Mouse (Mus musculus) stomach, embryonic 15.5 days (tissue): ENCODE measurements at regions not wholly inside any gene's neighbourhood (a gene's known extent, or its start where the extent isn't known, plus 50 kb on each side); places are given as distances from the start of the nearest gene placed in this dataset.

Experiments used
- ATAC-seq: fragments of 200-750 bp; cut with Nextera tagmentation; 2 replicates; pipeline ENCODE4 v1.8.0; 2017; ENCODE audit warnings: low read depth, moderate number of reproducible peaks, moderate TSS enrichment; ENCODE audit not compliant: insufficient read depth, low FRiP score
- H3K27ac ChIP-seq: fragments of 300-500 bp; sonication (generic); 2 replicates; pipeline ENCODE4 v1.5.1; 2015; ENCODE audit warnings: mild to moderate bottlenecking, inconsistent platforms
- H3K27me3 ChIP-seq: fragments of 300-500 bp; sonication (generic); replicated peaks from 2 replicates; pipeline ENCODE4 v1.6.1; 2015; ENCODE audit warnings: inconsistent platforms
- H3K36me3 ChIP-seq: fragments of 300-500 bp; sonication (generic); 2 replicates; pipeline ENCODE4 v1.6.1; 2015; ENCODE audit warnings: inconsistent platforms
- H3K4me1 ChIP-seq: fragments of 300-500 bp; sonication (generic); 2 replicates; pipeline ENCODE4 v1.6.1; 2015; ENCODE audit warnings: inconsistent platforms
- H3K4me2 ChIP-seq: fragments of 300-500 bp; sonication (generic); 2 replicates; pipeline ENCODE4 v1.6.1; 2015; ENCODE audit warnings: mild to moderate bottlenecking, inconsistent platforms
- H3K4me3 ChIP-seq: fragments of 300-500 bp; sonication (generic); replicated peaks from 2 replicates; pipeline ENCODE4 v1.5.1; 2015; ENCODE audit warnings: inconsistent platforms
- H3K9ac ChIP-seq: fragments of 300-500 bp; sonication (generic); 2 replicates; pipeline ENCODE4 v1.6.1; 2015; ENCODE audit warnings: inconsistent platforms
- H3K9me3 ChIP-seq: fragments of 300-500 bp; sonication (generic); 2 replicates; pipeline ENCODE4 v1.6.1; 2016; ENCODE audit warnings: inconsistent platforms
- WGBS: fragments of 180-500 bp; shearing (Covaris S2); methylation state at CpG from one replicate; pipeline ENCODE4 v1.1.7; 2015; 5-methylcytosine and 5-hydroxymethylcytosine counted together

- no peak overlapping the region for H3K4me2 ChIP-seq
- H3K27me3 ChIP-seq: no peaks in the 10 kb centered on the region
- H3K9ac ChIP-seq: no peak overlapping the region
- no peaks in the 10 kb centered on the region for H3K9me3 ChIP-seq
- H3K4me3 ChIP-seq: no peak overlapping the region
- ATAC-seq: no peak
- H3K4me1 ChIP-seq: no peaks in the 10 kb centered on the region
- no peaks in the 10 kb centered on the region for H3K36me3 ChIP-seq
- no peak overlapping the region for H3K27ac ChIP-seq
- WGBS: 75% methylated on average over 1 of the region's 1 CpGs
Observed at GRCm38 (mm10) chr8:82702044-82702443, 71.9 kb downstream of the Zfp330 start.

DNA sequence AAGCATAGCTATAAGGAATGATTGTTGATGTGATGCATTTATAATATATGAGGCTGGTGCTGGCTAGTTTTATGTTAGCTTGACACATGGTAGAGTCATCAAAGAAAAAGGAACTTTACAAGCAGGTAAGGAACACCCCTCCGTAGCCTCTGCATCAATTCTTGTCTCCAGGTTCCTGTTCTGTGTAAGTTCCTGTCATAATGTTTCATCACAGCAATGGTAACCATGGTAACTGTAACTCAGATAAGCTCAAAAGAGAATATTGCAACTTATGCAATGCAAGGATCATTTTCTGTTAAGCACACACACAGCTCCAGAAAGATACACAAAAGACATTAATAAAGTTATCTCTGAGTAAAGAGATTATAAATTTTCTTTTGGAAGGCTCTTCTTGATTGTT, 73.5 kb downstream of the Zfp330 start:
- no peak for ATAC-seq
- no peak overlapping the region for H3K27ac ChIP-seq
- no peaks in the 10 kb centered on the region for H3K4me1 ChIP-seq
- H3K4me2 ChIP-seq: no peak overlapping the region
- H3K27me3 ChIP-seq: no peaks in the 10 kb centered on the region
- no peaks in the 10 kb centered on the region for H3K36me3 ChIP-seq
- no peak overlapping the region for H3K4me3 ChIP-seq
- H3K9me3 ChIP-seq: no peaks in the 10 kb centered on the region
- no peak overlapping the region for H3K9ac ChIP-seq
- 53% methylated on average over 1 of the region's 1 CpGs for WGBS

GRCm38 (mm10) chr8:82699221-82699620, 74.7 kb downstream of the Zfp330 start:
- H3K36me3 ChIP-seq: no peaks in the 10 kb centered on the region
- no peak overlapping the region for H3K9ac ChIP-seq
- H3K4me3 ChIP-seq: no peak overlapping the region
- no peaks in the 10 kb centered on the region for H3K27me3 ChIP-seq
- no peak overlapping the region for H3K27ac ChIP-seq
- H3K9me3 ChIP-seq: no peaks in the 10 kb centered on the region
- H3K4me1 ChIP-seq: no peaks in the 10 kb centered on the region
- no peak for ATAC-seq
- 62% methylated on average over 2 of the region's 2 CpGs for WGBS
- no peak overlapping the region for H3K4me2 ChIP-seq

DNA sequence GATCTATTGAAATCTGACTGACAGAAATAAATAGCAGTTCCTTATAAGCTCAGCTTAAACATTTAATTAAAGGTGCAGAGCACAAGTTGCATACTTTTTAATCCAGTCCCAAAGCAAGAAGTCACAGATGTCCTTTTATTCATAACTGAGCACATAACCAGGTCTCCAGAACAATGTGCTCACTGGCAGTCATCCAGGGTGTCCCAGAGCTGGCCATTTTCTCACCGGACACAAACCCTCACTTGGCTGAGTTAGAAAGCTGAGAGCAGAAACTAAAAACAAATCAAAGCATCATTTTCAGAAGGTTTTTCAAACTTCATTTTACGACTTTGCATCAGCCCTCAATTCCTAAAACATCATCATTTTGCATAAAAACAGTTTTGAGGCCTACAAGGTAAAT, 75.9 kb downstream of the Zfp330 start:
- WGBS: 39% methylated on average over 2 of the region's 2 CpGs
- Histone ChIP-seq H3K4me3 (no peak overlapping the region), H3K9me3 (no peaks in the 10 kb centered on the region), H3K9ac (no peak overlapping the region), H3K27me3 (no peaks in the 10 kb centered on the region), H3K4me1 (no peaks in the 10 kb centered on the region), H3K36me3 (no peaks in the 10 kb centered on the region), H3K4me2 (no peak overlapping the region), H3K27ac (no peak overlapping the region)
- ATAC-seq: no peak

DNA sequence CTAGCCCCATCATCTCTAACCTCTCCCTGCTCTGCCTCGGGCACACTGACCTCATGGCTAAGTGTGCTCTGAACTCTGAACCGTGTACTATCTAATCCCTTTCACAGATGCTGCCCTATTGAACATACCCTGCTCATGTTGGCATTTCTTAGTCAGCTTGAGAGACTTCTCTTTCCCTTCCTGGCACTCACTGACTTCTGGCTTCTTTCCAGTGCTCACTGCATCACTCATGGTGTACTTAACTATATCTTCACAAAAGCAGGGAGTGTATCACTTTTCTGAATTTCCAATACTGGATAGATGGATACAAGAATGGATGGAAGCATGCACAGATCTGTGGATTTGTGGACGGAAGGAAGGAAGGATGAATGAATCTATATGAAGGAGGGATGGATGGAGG, 80.9 kb downstream of the Zfp330 start:
- no peaks in the 10 kb centered on the region for H3K4me1 ChIP-seq
- no peaks in the 10 kb centered on the region for H3K9me3 ChIP-seq
- no peak for ATAC-seq
- WGBS: 71% methylated on average over 3 of the region's 3 CpGs
- H3K9ac ChIP-seq: no peak overlapping the region
- H3K4me3 ChIP-seq: no peak overlapping the region
- H3K27ac ChIP-seq: no peak overlapping the region
- no peak overlapping the region for H3K4me2 ChIP-seq
- no peaks in the 10 kb centered on the region for H3K36me3 ChIP-seq
- H3K27me3 ChIP-seq: no peaks in the 10 kb centered on the region

DNA sequence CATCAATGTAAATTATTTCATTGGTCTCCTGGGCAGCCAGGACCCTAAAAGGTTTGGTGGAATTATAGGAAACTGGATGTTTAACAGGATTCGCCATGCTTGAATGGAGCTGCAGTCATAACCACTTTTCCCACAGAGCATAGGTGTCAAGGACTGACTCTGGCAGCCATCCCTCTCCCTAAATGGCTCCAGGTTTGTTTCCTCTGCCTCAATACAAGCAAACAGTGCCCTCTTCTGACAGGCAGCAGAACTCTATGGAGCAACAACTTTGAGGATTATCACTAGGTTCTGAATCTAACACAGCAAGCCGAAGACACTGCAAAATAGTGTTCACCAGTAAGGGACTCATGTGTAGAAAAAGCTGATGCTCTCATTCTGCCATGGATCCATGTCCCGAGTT, 84.6 kb downstream of the Zfp330 start:
- Histone ChIP-seq H3K9me3 (no peaks in the 10 kb centered on the region), H3K36me3 (no peaks in the 10 kb centered on the region), H3K9ac (no peak overlapping the region), H3K4me1 (no peaks in the 10 kb centered on the region), H3K27ac (no peak overlapping the region), H3K4me2 (no peak overlapping the region), H3K27me3 (no peaks in the 10 kb centered on the region), H3K4me3 (no peak overlapping the region)
- 51% methylated on average over 3 of the region's 3 CpGs for WGBS
- no peak for ATAC-seq

GRCm38 (mm10) chr8:82685966-82686365, 88.0 kb downstream of the Zfp330 start:
- WGBS: 68% methylated on average over 3 of the region's 3 CpGs
- H3K36me3 ChIP-seq: no peaks in the 10 kb centered on the region
- peak; percentile 35; the same call in 1 of the 2 replicates for ATAC-seq
- no peak overlapping the region for H3K4me3 ChIP-seq
- H3K27me3 ChIP-seq: no peaks in the 10 kb centered on the region
- H3K4me2 ChIP-seq: no peak overlapping the region
- H3K9ac ChIP-seq: no peak overlapping the region
- no peaks in the 10 kb centered on the region for H3K9me3 ChIP-seq
- H3K4me1 ChIP-seq: no peaks in the 10 kb centered on the region
- H3K27ac ChIP-seq: no peak overlapping the region

DNA sequence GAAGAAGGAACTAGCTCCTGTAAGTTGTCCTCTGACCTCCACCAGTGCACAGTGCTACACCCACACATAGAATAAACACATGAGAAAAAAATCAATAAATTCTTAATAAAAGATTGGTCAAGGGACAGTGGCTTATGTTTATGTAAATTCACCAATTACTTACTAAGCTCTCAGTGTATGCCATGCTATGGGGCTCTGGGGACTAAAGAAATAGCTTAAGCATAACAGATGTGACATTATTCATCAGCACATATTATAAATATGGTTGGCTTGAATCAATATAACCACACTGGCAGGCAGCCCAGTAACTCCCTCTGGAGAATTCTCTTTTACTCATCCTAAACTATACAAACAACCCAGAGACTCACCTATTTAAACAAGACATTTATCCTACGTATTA, 95.2 kb downstream of the Zfp330 start:
- H3K9me3 ChIP-seq: no peaks in the 10 kb centered on the region
- H3K4me3 ChIP-seq: no peak overlapping the region
- no peaks in the 10 kb centered on the region for H3K27me3 ChIP-seq
- no peak overlapping the region for H3K9ac ChIP-seq
- WGBS: 48% methylated on average over 1 of the region's 1 CpGs
- ATAC-seq: no peak
- no peak overlapping the region for H3K27ac ChIP-seq
- H3K4me1 ChIP-seq: no peaks in the 10 kb centered on the region
- no peaks in the 10 kb centered on the region for H3K36me3 ChIP-seq
- no peak overlapping the region for H3K4me2 ChIP-seq

DNA sequence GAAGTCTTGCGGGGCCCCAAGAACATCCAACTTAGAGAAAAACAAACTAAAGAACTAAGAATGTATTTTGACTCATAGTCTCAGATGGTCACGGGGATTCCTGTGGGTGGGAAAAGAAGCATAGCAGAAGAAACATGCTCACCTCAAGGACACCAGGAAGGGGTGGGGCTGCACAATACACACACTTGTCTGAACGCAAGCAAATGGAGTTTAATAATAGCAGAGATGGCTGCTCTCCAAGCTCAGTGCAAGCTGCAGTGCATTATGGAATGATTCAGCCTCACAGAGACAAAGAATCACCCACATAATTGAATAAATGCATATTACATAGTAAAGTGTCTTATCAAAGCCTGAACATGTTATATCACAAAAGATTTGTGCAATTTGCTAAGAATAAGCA, 96.2 kb downstream of the Zfp330 start:
- Histone ChIP-seq H3K36me3 (no peaks in the 10 kb centered on the region), H3K4me3 (no peak overlapping the region), H3K27ac (no peak overlapping the region), H3K9me3 (no peaks in the 10 kb centered on the region), H3K9ac (no peak overlapping the region), H3K4me1 (no peaks in the 10 kb centered on the region), H3K27me3 (no peaks in the 10 kb centered on the region), H3K4me2 (no peak overlapping the region)
- ATAC-seq: no peak
- 65% methylated on average over 3 of the region's 3 CpGs for WGBS

- no peak for ATAC-seq
- no peaks in the 10 kb centered on the region for H3K4me1 ChIP-seq
- H3K36me3 ChIP-seq: no peaks in the 10 kb centered on the region
- no peak overlapping the region for H3K4me2 ChIP-seq
- WGBS: 89% methylated on average over 4 of the region's 4 CpGs
- no peak overlapping the region for H3K27ac ChIP-seq
- no peak overlapping the region for H3K4me3 ChIP-seq
- no peaks in the 10 kb centered on the region for H3K9me3 ChIP-seq
- H3K9ac ChIP-seq: no peak overlapping the region
- no peaks in the 10 kb centered on the region for H3K27me3 ChIP-seq
Observed at GRCm38 (mm10) chr8:82669241-82669640, 104.7 kb downstream of the Zfp330 start.

DNA sequence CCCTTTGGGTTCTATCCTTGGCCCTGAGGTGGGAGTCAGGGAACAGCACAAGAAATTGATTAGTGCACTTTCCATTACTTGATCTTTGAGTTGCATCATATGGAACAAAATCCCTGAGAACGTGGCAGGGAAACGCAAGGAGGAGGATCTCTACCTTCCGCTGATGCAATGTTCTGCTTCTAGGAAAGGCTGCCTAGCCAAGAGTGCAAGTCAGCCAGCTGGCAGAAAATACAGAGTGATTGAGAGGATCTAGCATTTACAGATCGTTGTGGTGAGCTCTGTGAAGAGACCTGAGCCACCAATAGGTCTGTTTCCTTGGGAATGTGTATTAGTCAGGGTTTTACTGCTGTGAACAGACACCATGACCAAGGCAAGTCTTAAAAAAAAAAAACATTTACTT, 108.8 kb downstream of the Zfp330 start:
- H3K4me2 ChIP-seq: no peak overlapping the region
- H3K4me3 ChIP-seq: no peak overlapping the region
- H3K9me3 ChIP-seq: no peaks in the 10 kb centered on the region
- H3K27ac ChIP-seq: no peak overlapping the region
- H3K36me3 ChIP-seq: no peaks in the 10 kb centered on the region
- no peak for ATAC-seq
- 90% methylated on average over 4 of the region's 4 CpGs for WGBS
- H3K9ac ChIP-seq: no peak overlapping the region
- no peaks in the 10 kb centered on the region for H3K4me1 ChIP-seq
- H3K27me3 ChIP-seq: no peaks in the 10 kb centered on the region

DNA sequence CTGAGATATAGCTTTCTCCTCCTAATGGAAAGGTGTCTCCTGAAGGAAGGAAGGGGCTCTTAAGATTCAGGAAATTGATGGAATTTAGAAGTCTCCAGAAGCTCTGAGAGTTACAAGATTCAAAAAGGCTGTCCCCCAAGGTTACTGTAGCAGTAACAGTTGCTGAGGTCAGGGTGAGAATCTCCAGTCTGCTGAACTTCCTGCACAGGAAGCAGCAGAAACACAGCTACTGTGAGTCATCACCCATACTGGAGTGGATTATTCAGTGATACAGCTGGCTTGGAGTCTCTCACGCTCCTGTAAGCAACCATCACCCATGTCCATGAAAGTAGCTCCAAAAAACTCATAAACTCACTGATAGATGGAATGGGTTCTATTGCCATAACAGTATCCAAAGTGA, 133.5 kb downstream of the Zfp330 start:
- no peaks in the 10 kb centered on the region for H3K27me3 ChIP-seq
- no peak overlapping the region for H3K4me2 ChIP-seq
- no peak overlapping the region for H3K27ac ChIP-seq
- H3K4me1 ChIP-seq: no peaks in the 10 kb centered on the region
- ATAC-seq: no peak
- no peaks in the 10 kb centered on the region for H3K9me3 ChIP-seq
- 66% methylated on average over 1 of the region's 1 CpGs for WGBS
- no peaks in the 10 kb centered on the region for H3K36me3 ChIP-seq
- H3K9ac ChIP-seq: no peak overlapping the region
- H3K4me3 ChIP-seq: no peak overlapping the region

- Histone ChIP-seq H3K36me3 (no peaks in the 10 kb centered on the region), H3K4me2 (no peak overlapping the region), H3K27me3 (no peaks in the 10 kb centered on the region), H3K9me3 (no peaks in the 10 kb centered on the region), H3K4me3 (no peak overlapping the region), H3K9ac (no peak overlapping the region), H3K4me1 (no peaks in the 10 kb centered on the region), H3K27ac (no peak overlapping the region)
- 61% methylated on average over 2 of the region's 2 CpGs for WGBS
- ATAC-seq: no peak
Observed at GRCm38 (mm10) chr8:82630486-82630885, 143.5 kb downstream of the Zfp330 start.
